Mouse (Mus musculus) neural tube, embryonic 15.5 days (tissue): ENCODE results near the gene Gde1. TPM values are rescaled to one million over a fixed set of nuclear protein-coding genes. Genes with fewer than 3 reads are reported as not detected.

Experiments used
- ATAC-seq: fragments of 200-750 bp; cut with Nextera tagmentation; 2 replicates; pipeline ENCODE4 v1.8.0; 2017; ENCODE audit warnings: mild to moderate bottlenecking, moderate TSS enrichment, moderate library complexity; ENCODE audit not compliant: low FRiP score
- H3K27ac ChIP-seq: fragments of 300-500 bp; sonication (generic); replicated peaks from 2 replicates; pipeline ENCODE4 v1.5.1; 2015; ENCODE audit warnings: mild to moderate bottlenecking, inconsistent platforms
- H3K27me3 ChIP-seq: fragments of 300-500 bp; sonication (generic); replicated peaks from 2 replicates; pipeline ENCODE4 v1.6.1; 2015; ENCODE audit warnings: inconsistent platforms
- H3K36me3 ChIP-seq: fragments of 300-500 bp; sonication (generic); 2 replicates; pipeline ENCODE4 v1.6.1; 2015; ENCODE audit warnings: inconsistent platforms
- H3K4me1 ChIP-seq: fragments of 300-500 bp; sonication (generic); 2 replicates; pipeline ENCODE4 v1.6.1; 2015; ENCODE audit warnings: inconsistent platforms
- H3K4me2 ChIP-seq: fragments of 300-500 bp; sonication (generic); 2 replicates; pipeline ENCODE4 v1.6.1; 2015; ENCODE audit warnings: inconsistent platforms, mild to moderate bottlenecking, moderate library complexity
- H3K4me3 ChIP-seq: fragments of 300-500 bp; sonication (generic); replicated peaks from 2 replicates; pipeline ENCODE4 v1.5.1; 2015; ENCODE audit warnings: mild to moderate bottlenecking, inconsistent platforms
- H3K9ac ChIP-seq: fragments of 300-500 bp; sonication (generic); replicated peaks from 2 replicates; pipeline ENCODE4 v1.6.1; 2015; ENCODE audit warnings: mild to moderate bottlenecking, inconsistent platforms
- H3K9me3 ChIP-seq: fragments of 300-500 bp; sonication (generic); replicated peaks from 2 replicates; pipeline ENCODE4 v1.6.1; 2016; ENCODE audit warnings: inconsistent platforms
- WGBS: fragments of 180-500 bp; shearing (Covaris S2); methylation state at CpG from one replicate; pipeline ENCODE4 v1.1.7; 2015; ENCODE audit warnings: mixed read lengths; 5-methylcytosine and 5-hydroxymethylcytosine counted together
- polyA plus RNA-seq: library from polyadenylated mRNA; unstranded; fragments of >200 nt; fragmentation: Nextera tagmentation; extraction: Ambion mirVana; gene quantifications from 2 replicates; pipeline ENCODE4 v1.2.1, GENCODE M21; 2015

The Gde1 gene
- polyA plus RNA-seq, 1 experiment from 2014 or later: 240 TPM

GRCm38 (mm10) chr7:118704001-118704850, 1.4 kb downstream of the Gde1 start:
- Histone ChIP-seq H3K9ac (peak overlapping the region; percentile 88; the same call in 1 of the 2 replicates), H3K27ac (peak overlapping the region; percentile 94)
- WGBS: 73% methylated on average over 9 of the region's 9 CpGs

GRCm38 (mm10) chr7:118703144-118703561, 2.4 kb downstream of the Gde1 start:
- Histone ChIP-seq H3K9me3 (no peaks in the 10 kb centered on the region), H3K9ac (no peak overlapping the region), H3K4me2 (peak overlapping the region; percentile 57), H3K4me1 (peaks cover 32% of the 10 kb centered on the region), H3K27me3 (no peaks in the 10 kb centered on the region), H3K4me3 (no peak overlapping the region), H3K27ac (no peak overlapping the region), H3K36me3 (peaks cover 9% of the 10 kb centered on the region; the same call in 1 of the 2 replicates)
- 92% methylated on average over 15 of the region's 15 CpGs for WGBS
- no peak for ATAC-seq

More at GRCm38 (mm10) chr7:118704001-118704850, 1.4 kb downstream of the Gde1 start:
- no peak for ATAC-seq
- peak overlapping the region; percentile 57 for H3K4me2 ChIP-seq
- 0 out of 2 replicates have a peak, but pooled peaks cover 3% of the 10 kb centered on the region for H3K36me3 ChIP-seq
- peak overlapping the region; percentile 75 for H3K4me3 ChIP-seq
- H3K4me1 ChIP-seq: peaks cover 32% of the 10 kb centered on the region
- no peaks in the 10 kb centered on the region for H3K9me3 ChIP-seq
- H3K27me3 ChIP-seq: no peaks in the 10 kb centered on the region

GRCm38 (mm10) chr7:118698882-118699281, 6.7 kb downstream of the Gde1 start:
- no peak overlapping the region for H3K4me2 ChIP-seq
- no peaks in the 10 kb centered on the region for H3K9me3 ChIP-seq
- no peak overlapping the region for H3K27ac ChIP-seq
- peaks cover 13% of the 10 kb centered on the region for H3K4me1 ChIP-seq
- peaks cover 46% of the 10 kb centered on the region for H3K36me3 ChIP-seq
- H3K9ac ChIP-seq: no peak overlapping the region
- no peak for ATAC-seq
- no peaks in the 10 kb centered on the region for H3K27me3 ChIP-seq
- H3K4me3 ChIP-seq: no peak overlapping the region
- WGBS: 96% methylated on average over 9 of the region's 9 CpGs

GRCm38 (mm10) chr7:118697168-118697567, 8.4 kb downstream of the Gde1 start:
- Histone ChIP-seq H3K4me1 (0 out of 2 replicates have a peak, but pooled peaks cover 3% of the 10 kb centered on the region), H3K27me3 (no peaks in the 10 kb centered on the region), H3K27ac (no peak overlapping the region), H3K9me3 (no peaks in the 10 kb centered on the region), H3K36me3 (peaks cover 57% of the 10 kb centered on the region), H3K4me2 (no peak overlapping the region), H3K9ac (no peak overlapping the region), H3K4me3 (no peak overlapping the region)
- no peak for ATAC-seq
- WGBS: 84% methylated on average over 4 of the region's 4 CpGs

- WGBS: 97% methylated on average over 6 of the region's 6 CpGs
- H3K4me2 ChIP-seq: no peak overlapping the region
- H3K4me3 ChIP-seq: no peak overlapping the region
- ATAC-seq: no peak
- H3K9ac ChIP-seq: no peak overlapping the region
- no peaks in the 10 kb centered on the region for H3K4me1 ChIP-seq
- no peaks in the 10 kb centered on the region for H3K27me3 ChIP-seq
- H3K36me3 ChIP-seq: peaks cover 64% of the 10 kb centered on the region
- H3K9me3 ChIP-seq: no peaks in the 10 kb centered on the region
- H3K27ac ChIP-seq: no peak overlapping the region
Observed at GRCm38 (mm10) chr7:118696146-118696545, 9.4 kb downstream of the Gde1 start.

- no peaks in the 10 kb centered on the region for H3K27me3 ChIP-seq
- no peak overlapping the region for H3K4me2 ChIP-seq
- 94% methylated on average over 2 of the region's 2 CpGs for WGBS
- no peaks in the 10 kb centered on the region for H3K4me1 ChIP-seq
- no peaks in the 10 kb centered on the region for H3K9me3 ChIP-seq
- H3K9ac ChIP-seq: no peak overlapping the region
- H3K4me3 ChIP-seq: no peak overlapping the region
- no peak for ATAC-seq
- H3K27ac ChIP-seq: no peak overlapping the region
- H3K36me3 ChIP-seq: peaks cover 83% of the 10 kb centered on the region
Observed at GRCm38 (mm10) chr7:118691287-118691686, 14.3 kb downstream of the Gde1 start.

GRCm38 (mm10) chr7:118689088-118689487, 16.5 kb downstream of the Gde1 start:
- H3K4me2 ChIP-seq: no peak overlapping the region
- WGBS: 89% methylated on average over 7 of the region's 7 CpGs
- no peak overlapping the region for H3K9ac ChIP-seq
- H3K27ac ChIP-seq: no peak overlapping the region
- H3K4me1 ChIP-seq: no peaks in the 10 kb centered on the region
- H3K27me3 ChIP-seq: no peaks in the 10 kb centered on the region
- H3K4me3 ChIP-seq: no peak overlapping the region
- H3K36me3 ChIP-seq: peaks cover 63% of the 10 kb centered on the region
- H3K9me3 ChIP-seq: no peaks in the 10 kb centered on the region
- no peak for ATAC-seq

- H3K27ac ChIP-seq: no peak overlapping the region
- ATAC-seq: peak; percentile 78
- H3K9ac ChIP-seq: no peak overlapping the region
- WGBS: 22% methylated on average over 5 of the region's 5 CpGs
- peaks cover 57% of the 10 kb centered on the region for H3K36me3 ChIP-seq
- no peaks in the 10 kb centered on the region for H3K9me3 ChIP-seq
- no peak overlapping the region for H3K4me2 ChIP-seq
- H3K4me1 ChIP-seq: no peaks in the 10 kb centered on the region
- no peak overlapping the region for H3K4me3 ChIP-seq
- no peaks in the 10 kb centered on the region for H3K27me3 ChIP-seq
Observed at GRCm38 (mm10) chr7:118688199-118688598, 17.4 kb downstream of the Gde1 start.

GRCm38 (mm10) chr7:118676826-118677225, 28.8 kb downstream of the Gde1 start:
- H3K27me3 ChIP-seq: no peaks in the 10 kb centered on the region
- 82% methylated on average over 4 of the region's 4 CpGs for WGBS
- H3K27ac ChIP-seq: no peak overlapping the region
- H3K36me3 ChIP-seq: no peaks in the 10 kb centered on the region
- H3K4me1 ChIP-seq: no peaks in the 10 kb centered on the region
- H3K4me3 ChIP-seq: no peak overlapping the region
- H3K9ac ChIP-seq: no peak overlapping the region
- no peak for ATAC-seq
- 0 out of 2 replicates have a peak, but pooled peaks cover 4% of the 10 kb centered on the region for H3K9me3 ChIP-seq
- no peak overlapping the region for H3K4me2 ChIP-seq

- no peaks in the 10 kb centered on the region for H3K4me1 ChIP-seq
- H3K4me2 ChIP-seq: no peak overlapping the region
- H3K36me3 ChIP-seq: no peaks in the 10 kb centered on the region
- no peaks in the 10 kb centered on the region for H3K27me3 ChIP-seq
- no peak overlapping the region for H3K9ac ChIP-seq
- H3K9me3 ChIP-seq: no peaks in the 10 kb centered on the region
- no peak overlapping the region for H3K4me3 ChIP-seq
- no peak for ATAC-seq
- 65% methylated on average over 4 of the region's 4 CpGs for WGBS
- no peak overlapping the region for H3K27ac ChIP-seq
Observed at GRCm38 (mm10) chr7:118670142-118670541, 35.4 kb downstream of the Gde1 start.

GRCm38 (mm10) chr7:118667773-118668172, 37.8 kb downstream of the Gde1 start:
- Histone ChIP-seq H3K9ac (no peak overlapping the region), H3K9me3 (no peaks in the 10 kb centered on the region), H3K4me1 (no peaks in the 10 kb centered on the region), H3K36me3 (no peaks in the 10 kb centered on the region), H3K4me2 (no peak overlapping the region), H3K4me3 (no peak overlapping the region), H3K27ac (no peak overlapping the region), H3K27me3 (no peaks in the 10 kb centered on the region)
- WGBS: 98% methylated on average over 2 of the region's 2 CpGs
- ATAC-seq: no peak

- Histone ChIP-seq H3K4me1 (no peaks in the 10 kb centered on the region), H3K36me3 (no peaks in the 10 kb centered on the region), H3K4me3 (no peak overlapping the region), H3K4me2 (no peak overlapping the region), H3K9me3 (no peaks in the 10 kb centered on the region), H3K9ac (no peak overlapping the region), H3K27me3 (no peaks in the 10 kb centered on the region), H3K27ac (no peak overlapping the region)
- 34% methylated on average over 6 of the region's 6 CpGs for WGBS
- ATAC-seq: no peak
Observed at GRCm38 (mm10) chr7:118656730-118657129, 48.8 kb downstream of the Gde1 start.
